Mouse (Mus musculus): ENCODE data around the gene Ispd.

DNA sequence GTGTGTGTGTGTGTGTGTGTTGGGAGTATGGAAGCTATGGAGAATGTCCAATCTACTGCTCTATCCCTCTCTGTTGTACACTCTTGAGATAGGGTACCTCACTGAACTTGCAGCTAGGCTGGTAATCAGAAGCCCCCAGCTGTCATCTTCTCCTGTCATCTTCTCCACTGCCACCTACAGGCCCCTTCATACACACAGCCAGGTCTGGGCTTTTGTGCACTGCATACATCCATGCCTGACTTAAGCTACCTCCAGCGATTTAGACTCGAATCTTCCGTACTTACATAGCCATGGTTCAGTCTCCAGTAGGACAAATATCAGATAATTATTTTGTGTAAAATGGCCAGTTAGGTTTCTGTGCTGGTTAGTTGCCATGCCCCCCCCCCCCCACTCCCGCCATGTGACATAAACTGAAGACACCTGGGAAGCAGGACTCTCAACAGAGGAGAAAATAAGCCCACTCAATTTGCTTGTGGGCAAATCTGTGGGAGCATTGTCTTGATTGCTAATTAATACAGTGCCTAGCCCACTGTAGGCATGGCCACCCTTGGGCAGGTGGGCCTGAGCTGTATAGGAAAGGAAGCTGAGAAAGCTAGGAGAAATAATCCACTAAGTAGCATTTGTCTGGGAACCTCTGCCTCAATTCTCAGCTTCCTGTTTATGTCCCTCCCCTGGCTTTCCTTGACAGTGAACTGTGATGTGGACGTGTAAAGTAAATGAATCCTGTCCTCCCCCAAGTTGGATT, 289.1 kb downstream of the Ispd start:
- TF ChIP-seq MAFK (IDR thresholded peaks at IDR 0.05; ENCODE audit: insufficient read depth, low read depth, low read length) (no peak), HCFC1 (IDR thresholded peaks at IDR 0.05; ENCODE audit: borderline replicate concordance, insufficient read depth, low read length) (no peak)
